Mouse (Mus musculus) lung, adult 2 months (tissue): ENCODE results near the gene Gmppb.
A peak's percentile ranks its signal among the peaks of the same experiment; 100 is the strongest.

ENCODE experiments used
- CTCF ChIP-seq: fragments of 200-500 bp; IDR thresholded peaks from 2 replicates; pipeline ENCODE4 v1.5.1; 2011; ENCODE audit warnings: mild to moderate bottlenecking, low read length, control low read depth; ENCODE audit not compliant: insufficient read depth
- POLR2A ChIP-seq: fragments of 200-500 bp; IDR thresholded peaks from 2 replicates; pipeline ENCODE4 v1.6.1; 2011; ENCODE audit warnings: low read depth, mild to moderate bottlenecking, control low read depth, low read length, borderline replicate concordance; ENCODE audit errors: extremely low read depth

GRCm38 (mm10) chr9:108049016-108049455 is at the start of gene Gmppb:
- TF ChIP-seq CTCF = no peak
- peak; percentile 86; the same call in 1 of the 2 replicates for TF ChIP-seq POLR2A
